Mouse (Mus musculus) spleen, embryonic (tissue): ENCODE data around the gene Rsg1.

Experiments
- CTCF ChIA-PET: fragments of 350-600 bp; sonication (Branson Sonifier 250); formaldehyde crosslinking; loops from one replicate; lab custom pipeline; 2022; lab: Charles Lee

Rsg1 gene

DNA sequence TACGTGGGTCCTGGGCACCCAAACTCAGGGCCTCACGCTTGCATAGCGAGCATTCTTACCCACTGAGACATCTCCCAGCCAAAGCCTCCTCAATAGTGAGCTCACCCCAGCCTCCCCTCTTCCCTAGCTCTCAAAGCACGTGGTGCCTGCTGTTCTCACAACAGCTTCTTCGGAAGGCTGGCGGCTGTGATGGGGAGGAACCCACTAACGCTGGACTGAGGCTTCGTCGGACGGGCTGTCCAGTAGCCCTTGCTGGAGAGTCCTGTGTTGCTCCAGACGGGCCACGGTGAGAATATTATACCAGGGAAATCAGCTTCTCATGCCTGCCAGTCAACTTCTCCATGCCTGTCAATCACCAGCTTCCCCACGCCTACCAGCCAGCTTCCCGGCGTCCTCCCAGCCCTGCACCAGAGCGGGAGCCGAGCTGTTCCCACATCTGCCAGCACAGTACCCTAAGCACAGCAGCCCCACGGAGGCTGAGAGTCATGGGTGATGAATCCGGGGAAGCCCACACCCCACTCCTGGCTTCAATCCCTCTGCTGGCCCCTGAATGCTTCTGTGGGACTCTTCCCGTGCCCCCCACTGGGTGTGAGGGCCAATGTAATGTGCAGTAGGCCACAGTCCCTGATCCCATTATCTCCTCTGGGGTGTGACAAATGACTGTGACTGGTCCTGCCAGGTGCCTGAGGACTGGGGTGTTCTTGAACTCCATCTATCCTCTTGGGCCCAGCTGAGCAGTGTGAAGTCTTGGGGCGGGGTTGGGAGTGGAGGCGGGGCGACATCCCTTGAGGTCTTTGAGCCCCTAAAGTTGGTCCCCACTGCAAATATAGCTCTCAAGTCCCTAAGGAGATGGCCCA lies 61.0 kb downstream of the Rsg1 start:
- CTCF ChIA-PET, result interaction anchor here (0.5 kb wide), 1 partner anchor 81 kb away, joined by 3 read pairs; no protein-coding TSS in a partner anchor
